Mouse (Mus musculus) CH12.LX (cell line): Measurements from ENCODE around the gene Lrrc3c. TPM values are rescaled to one million over a fixed set of nuclear protein-coding genes. Genes with fewer than 3 reads are reported as not detected.

ENCODE experiments used
- DNase-seq: peaks from one replicate; pipeline ENCODE4 v3.0.0-alpha.2; 2013; ENCODE audit errors: extremely low read depth
- H3K27ac ChIP-seq: 2 replicates; pipeline ENCODE4 v1.5.1; 2012; ENCODE audit warnings: low read depth, mild to moderate bottlenecking, control low read depth, moderate library complexity; ENCODE audit not compliant: insufficient read depth
- H3K27me3 ChIP-seq: replicated peaks from 2 replicates; pipeline ENCODE3; 2012; ENCODE audit warnings: inconsistent platforms
- H3K36me3 ChIP-seq, 2 experiments: replicated peaks in 1 of 2; 2 replicates each; pipeline versions ENCODE3 to v1.6.1; 2012; ENCODE audit warnings: inconsistent platforms in 1 of 2, low read length in 1 of 2, mild to moderate bottlenecking in 1 of 2, mixed read lengths in 1 of 2, moderate library complexity in 1 of 2; ENCODE audit not compliant: control insufficient read depth in 1 of 2, insufficient read depth in 1 of 2
- H3K4me1 ChIP-seq, 2 experiments: 2 replicates each; pipeline ENCODE4 v1.6.1; 2012; ENCODE audit warnings: inconsistent platforms in 1 of 2, moderate library complexity in 1 of 2; ENCODE audit not compliant: insufficient read depth in 2 of 2, control insufficient read depth in 1 of 2
- H3K4me2 ChIP-seq: 2 replicates; pipeline ENCODE4 v1.6.1; 2012; ENCODE audit warnings: low read depth, mild to moderate bottlenecking, control low read depth; ENCODE audit not compliant: poor library complexity, insufficient read depth, severe bottlenecking
- H3K4me3 ChIP-seq, 3 experiments: fragments of 150-350 bp in 1 of 3; sonication (generic) in 1 of 3; replicated peaks in 1 of 3; 2 replicates each; pipeline versions ENCODE3 to v1.5.1; 2011 to 2012; ENCODE audit warnings: low read depth in 2 of 3, low read length in 2 of 3, mild to moderate bottlenecking in 2 of 3, moderate library complexity in 2 of 3, control low read depth in 1 of 3, improper control_type of control experiment in 1 of 3, inconsistent platforms in 1 of 3, mixed read lengths in 1 of 3; ENCODE audit not compliant: poor library complexity in 1 of 3
- H3K79me2 ChIP-seq: replicated peaks from 2 replicates; pipeline ENCODE4 v1.6.1; 2012; ENCODE audit warnings: mild to moderate bottlenecking, moderate library complexity; ENCODE audit not compliant: control insufficient read depth, poor library complexity, insufficient read depth, severe bottlenecking; ENCODE audit errors: extremely low read depth
- H3K9ac ChIP-seq: 2 replicates; pipeline ENCODE4 v1.6.1; 2012; ENCODE audit warnings: low read depth, mild to moderate bottlenecking, control low read depth, moderate library complexity; ENCODE audit not compliant: insufficient read depth
- H3K9me3 ChIP-seq: replicated peaks from 2 replicates; pipeline ENCODE3; 2012; ENCODE audit warnings: low read length, inconsistent platforms, mixed read lengths
- BHLHE40 ChIP-seq: IDR thresholded peaks from 2 replicates; pipeline ENCODE4 v1.6.1; 2011; ENCODE audit warnings: mild to moderate bottlenecking, low read depth, low read length, improper control_type of control experiment
- CHD1 ChIP-seq: IDR thresholded peaks from 2 replicates; pipeline ENCODE4 v1.6.1; 2012; ENCODE audit warnings: low read depth, low read length, improper control_type of control experiment, inconsistent platforms
- CHD2 ChIP-seq: IDR thresholded peaks from 2 replicates; pipeline ENCODE4 v1.6.1; 2011; ENCODE audit warnings: low read length, improper control_type of control experiment
- CTCF ChIP-seq, 2 experiments: IDR thresholded peaks in 1 of 2; conservative IDR thresholded peaks in 1 of 2; 2 replicates each; pipeline ENCODE4 v1.5.1; 2011 to 2012; ENCODE audit warnings: low read depth in 2 of 2, low read length in 2 of 2, improper control_type of control experiment in 1 of 2, inconsistent platforms in 1 of 2, mild to moderate bottlenecking in 1 of 2, moderate library complexity in 1 of 2
- EP300 ChIP-seq: IDR thresholded peaks from 2 replicates; pipeline ENCODE4 v1.6.1; 2011; ENCODE audit warnings: low read length, improper control_type of control experiment
- GABPA ChIP-seq: IDR thresholded peaks from 2 replicates; pipeline ENCODE4 v1.6.1; 2012; ENCODE audit warnings: low read depth, low read length, improper control_type of control experiment, inconsistent platforms; ENCODE audit not compliant: insufficient replicate concordance
- IRF4 ChIP-seq: IDR thresholded peaks from 2 replicates; pipeline ENCODE4 v1.6.1; 2014; ENCODE audit warnings: low read depth, mild to moderate bottlenecking, inconsistent platforms, low read length, improper control_type of control experiment
- JUN ChIP-seq: IDR thresholded peaks from 2 replicates; pipeline ENCODE4 v1.6.1; 2011; ENCODE audit warnings: low read depth, mild to moderate bottlenecking, low read length, improper control_type of control experiment, moderate library complexity; ENCODE audit not compliant: insufficient read depth
- JUND ChIP-seq: conservative IDR thresholded peaks from 2 replicates; pipeline ENCODE4 v1.6.1; 2011; ENCODE audit warnings: low read depth, low read length, improper control_type of control experiment
- KAT2A ChIP-seq: IDR thresholded peaks from 2 replicates; pipeline ENCODE4 v1.6.1; 2012; ENCODE audit warnings: low read length, improper control_type of control experiment, inconsistent platforms; ENCODE audit not compliant: insufficient replicate concordance
- MAFK ChIP-seq: IDR thresholded peaks from 2 replicates; pipeline ENCODE4 v1.6.1; 2011; ENCODE audit warnings: low read length, improper control_type of control experiment; ENCODE audit not compliant: insufficient replicate concordance
- MAX ChIP-seq: IDR thresholded peaks from 2 replicates; pipeline ENCODE4 v1.6.1; 2011; ENCODE audit warnings: low read length, improper control_type of control experiment
- MAZ ChIP-seq: IDR thresholded peaks from 2 replicates; pipeline ENCODE4 v1.6.1; 2012; ENCODE audit warnings: low read depth, mild to moderate bottlenecking, inconsistent platforms, low read length, improper control_type of control experiment, moderate library complexity
- MEF2A ChIP-seq: IDR thresholded peaks from 2 replicates; pipeline ENCODE4 v1.6.1; 2014; ENCODE audit warnings: low read depth, mild to moderate bottlenecking, inconsistent platforms, low read length, improper control_type of control experiment, borderline replicate concordance
- MYC ChIP-seq: IDR thresholded peaks from 2 replicates; pipeline ENCODE4 v1.6.1; 2011; ENCODE audit warnings: low read depth, mild to moderate bottlenecking, improper control_type of control experiment, low read length
- NRF1 ChIP-seq: IDR thresholded peaks from 2 replicates; pipeline ENCODE4 v1.6.1; 2014; ENCODE audit warnings: low read depth, mild to moderate bottlenecking, inconsistent platforms, low read length, improper control_type of control experiment, moderate library complexity
- PAX5 ChIP-seq: IDR thresholded peaks from 2 replicates; pipeline ENCODE4 v1.6.1; 2012; ENCODE audit warnings: low read length, inconsistent platforms, mixed read lengths
- POLR2A ChIP-seq: IDR thresholded peaks from 2 replicates; pipeline ENCODE4 v1.6.1; 2011; ENCODE audit warnings: low read depth, mild to moderate bottlenecking, improper control_type of control experiment, low read length
- RAD21 ChIP-seq: IDR thresholded peaks from 2 replicates; pipeline ENCODE4 v1.6.1; 2011; ENCODE audit warnings: low read depth, mild to moderate bottlenecking, low read length, improper control_type of control experiment, moderate library complexity
- RCOR1 ChIP-seq: conservative IDR thresholded peaks from 2 replicates; pipeline ENCODE4 v1.6.1; 2012; ENCODE audit warnings: low read depth, mild to moderate bottlenecking, inconsistent platforms, low read length, improper control_type of control experiment
- SMC3 ChIP-seq: IDR thresholded peaks from 2 replicates; pipeline ENCODE4 v1.6.1; 2011; ENCODE audit warnings: low read depth, low read length, improper control_type of control experiment
- TBP ChIP-seq: conservative IDR thresholded peaks from 2 replicates; pipeline ENCODE4 v1.6.1; 2011; ENCODE audit warnings: low read depth, low read length, improper control_type of control experiment
- TCF12 ChIP-seq: IDR thresholded peaks from 2 replicates; pipeline ENCODE4 v1.6.1; 2014; ENCODE audit warnings: low read depth, mild to moderate bottlenecking, inconsistent platforms, low read length, improper control_type of control experiment
- UBTF ChIP-seq: IDR thresholded peaks from 2 replicates; pipeline ENCODE4 v1.6.1; 2012; ENCODE audit warnings: low read depth, mild to moderate bottlenecking, inconsistent platforms, low read length, improper control_type of control experiment, moderate library complexity
- USF1 ChIP-seq: IDR thresholded peaks from 2 replicates; pipeline ENCODE4 v1.6.1; 2014; ENCODE audit warnings: low read depth, mild to moderate bottlenecking, inconsistent platforms, low read length, improper control_type of control experiment
- USF2 ChIP-seq: conservative IDR thresholded peaks from 2 replicates; pipeline ENCODE4 v1.6.1; 2011; ENCODE audit warnings: low read depth, low read length, improper control_type of control experiment
- ZMIZ1 ChIP-seq: IDR thresholded peaks from 2 replicates; pipeline ENCODE4 v1.6.1; 2012; ENCODE audit warnings: low read depth, mild to moderate bottlenecking, inconsistent platforms, low read length, improper control_type of control experiment
- ZNF384 ChIP-seq: IDR thresholded peaks from 2 replicates; pipeline ENCODE4 v1.6.1; 2012; ENCODE audit warnings: low read depth, low read length, improper control_type of control experiment, inconsistent platforms
- dilution Hi-C: fragments of 300-500 bp; cut with MboI; formaldehyde crosslinking; loops from 2 replicates; pipeline ENCODE4 v1.14.3; 2020; ENCODE audit warnings: low sequenced_read_pairs; ENCODE audit not compliant: extremely low pct_unique_long_range_greater_than_20kb, extremely low pct_ligation_motif_present
- in situ Hi-C: fragments of 300-500 bp; cut with MboI; formaldehyde crosslinking; loops from 3 replicates; pipeline ENCODE4 v1.14.3; 2019; ENCODE audit warnings: low sequenced_read_pairs, low pct_ligation_motif_present, low pct_unique_long_range_greater_than_20kb, mixed read lengths
- polyA plus RNA-seq: library from polyadenylated mRNA; unstranded; fragments of >175 nt; gene quantifications from 2 replicates; pipeline ENCODE4 v1.2.1, GENCODE M21; 2012; ENCODE audit warnings: low read depth; ENCODE audit not compliant: insufficient read length
- total RNA-seq, 2 experiments: library from RNA; depleted of rRNA; stranded (reverse); fragments of 300-350 nt in 1 of 2; fragments of >200 nt in 1 of 2; gene quantifications; 2 replicates each; pipeline ENCODE4 v1.2.3; 2012 to 2014

Lrrc3c gene
- total and polyA plus RNA-seq, 3 experiments, result not detected

GRCm38 (mm10) chr11:98586087-98586891 lies 11.8 kb upstream of the Lrrc3c start:
- dilution Hi-C loops, result no loop called here
- H3K4me3 ChIP-seq, result peak overlapping the region; percentile 71 to 95 (median 77)
- H3K9ac ChIP-seq, result peak overlapping the region; percentile 65
- H3K4me1 ChIP-seq, result peaks cover 21 to 43% of the 10 kb centered on the region in 2 experiments
- DNase-seq, result peak; percentile 33
- TF ChIP-seq USF1, result no peak
- 0 out of 2 replicates have a peak, but pooled peaks have one; percentile 24 for TF ChIP-seq CHD1
- TF ChIP-seq, all 38 proteins: peak for 1
- H3K36me3 ChIP-seq, result peaks cover 25 to 38% of the 10 kb centered on the region in 2 experiments
- H3K79me2 ChIP-seq, result peaks cover 17% of the 10 kb centered on the region
- H3K27me3 ChIP-seq, result peaks cover 14% of the 10 kb centered on the region
- no peak overlapping the region for H3K27ac ChIP-seq
- in situ Hi-C loops, result loop anchor here (5.0 kb wide), 1 partner anchor 34 kb away; the partner anchor contains the start of gene Zpbp2
- H3K9me3 ChIP-seq, result no peaks in the 10 kb centered on the region
- H3K4me2 ChIP-seq, result peak overlapping the region; percentile 66

- Histone ChIP-seq H3K9me3 (no peaks in the 10 kb centered on the region), H3K4me2 (peak within 1 kb of the TSS; percentile 72), H3K27me3 (peaks cover 22% of the 10 kb centered on the region), H3K36me3 (peaks cover 19 to 32% of the 10 kb centered on the region in 2 experiments), H3K79me2 (peaks cover 17% of the 10 kb centered on the region), H3K4me3 (peak within 1 kb of the TSS; percentile 71 to 95 (median 77)), H3K4me1 (peaks cover 21 to 43% of the 10 kb centered on the region in 2 experiments), H3K9ac (peak within 1 kb of the TSS; percentile 71), H3K27ac (peak within 1 kb of the TSS; percentile 35)
- dilution Hi-C loops (no loop called here), in situ Hi-C loops (loop anchor here (5.0 kb wide), 1 partner anchor 35 kb away; the partner anchor contains the start of gene Zpbp2)
- peak; percentile 100 for DNase-seq
- TF ChIP-seq BHLHE40, result peak; percentile 57
- no peak for TF ChIP-seq JUND
- peak; percentile 79; the same call in 1 of the 2 replicates for TF ChIP-seq MEF2A
- TF ChIP-seq ZMIZ1, result peak; percentile 80; the same call in 1 of the 2 replicates
- peak; percentile 88 for TF ChIP-seq POLR2A
- TF ChIP-seq CHD1, result peak; percentile 16; the same call in 1 of the 2 replicates
- TF ChIP-seq ZNF384, result no peak
- TF ChIP-seq GABPA, result peak; percentile 94; the same call in 1 of the 2 replicates
- TF ChIP-seq IRF4, result peak; percentile 62
- 0 out of 2 replicates have a peak, but pooled peaks have one; percentile 3 for TF ChIP-seq SMC3
- TF ChIP-seq KAT2A, result peak; percentile 99
- TF ChIP-seq MAFK, result no peak
- no peak for TF ChIP-seq JUN
- peak; percentile 27; the same call in 1 of the 2 replicates for TF ChIP-seq EP300
- TF ChIP-seq TBP, result peak; percentile 75
- no peak; the same call in 1 of the 2 replicates for TF ChIP-seq NRF1
- no peak; the same call in none of the 2 replicates for TF ChIP-seq MAZ
- no peak for TF ChIP-seq UBTF
- TF ChIP-seq MAX, result peak; percentile 44
- peak; percentile 87 for TF ChIP-seq TCF12
- peak; percentile 45; the same call in 1 of the 2 replicates for TF ChIP-seq RCOR1
- no peak; the same call in 1 of the 2 replicates for TF ChIP-seq USF2
- TF ChIP-seq MYC, result peak; percentile 29; the same call in 1 of the 2 replicates
- no peak for TF ChIP-seq PAX5
- no peak for TF ChIP-seq CTCF (conservative IDR thresholded peaks at IDR 0.05 in 1 of 2, IDR thresholded peaks at IDR 0.05 in 1 of 2; ENCODE audit: low read depth in 2 of 2, low read length in 2 of 2)
- TF ChIP-seq CHD2, result peak; percentile 84
- no peak for TF ChIP-seq RAD21
- peak; percentile 48 for TF ChIP-seq USF1
These were observed 11.1 kb upstream of the Lrrc3c start, which contains the start of gene Ormdl3 for GRCm38 (mm10) chr11:98586892-98587563. TSS of gene Ormdl3 (minus strand) at chr11:98587368.
